Mouse (Mus musculus) cortical plate, adult 2 months (tissue): ENCODE measurements at regions not wholly inside any gene's neighbourhood (a gene's known extent, or its start where the extent isn't known, plus 50 kb on each side); places are given as distances from the start of the nearest gene placed in this dataset.

Source experiments
- H3K27ac ChIP-seq: fragments of 200-500 bp; 2 replicates; pipeline ENCODE4 v1.5.1; 2012; ENCODE audit warnings: low read length, control low read depth, inconsistent platforms; ENCODE audit not compliant: insufficient read depth
- H3K4me1 ChIP-seq: fragments of 200-500 bp; 2 replicates; pipeline ENCODE4 v1.6.1; 2011; ENCODE audit warnings: low read length; ENCODE audit not compliant: control insufficient read depth, insufficient read depth
- H3K4me3 ChIP-seq: fragments of 200-500 bp; 2 replicates; pipeline ENCODE4 v1.5.1; 2011; ENCODE audit warnings: mild to moderate bottlenecking, low read length, control low read depth; ENCODE audit not compliant: insufficient read depth
- CTCF ChIP-seq: fragments of 200-500 bp; IDR thresholded peaks from 2 replicates; pipeline ENCODE4 v1.5.1; 2011; ENCODE audit warnings: mild to moderate bottlenecking, control low read depth, low read length; ENCODE audit not compliant: insufficient read depth; ENCODE audit errors: extremely low read depth
- POLR2A ChIP-seq: fragments of 200-500 bp; IDR thresholded peaks from 2 replicates; pipeline ENCODE4 v1.6.1; 2011; ENCODE audit warnings: mild to moderate bottlenecking, low read length, control low read depth; ENCODE audit not compliant: insufficient read depth; ENCODE audit errors: extremely low read depth

GRCm38 (mm10) chr4:7171637-7172417 lies 1067.0 kb downstream of the Car8 start:
- Histone ChIP-seq H3K4me1 (no peaks in the 10 kb centered on the region), H3K4me3 (no peak overlapping the region), H3K27ac (no peak overlapping the region)
- TF ChIP-seq CTCF (no peak), POLR2A (no peak)

- no peaks in the 10 kb centered on the region for H3K4me1 ChIP-seq
- TF ChIP-seq POLR2A, result no peak
- TF ChIP-seq CTCF, result no peak
- no peak overlapping the region for H3K27ac ChIP-seq
- H3K4me3 ChIP-seq, result no peak overlapping the region
Measured at GRCm38 (mm10) chr4:7161411-7161810, 1077.4 kb downstream of the Car8 start.

- no peaks in the 10 kb centered on the region for H3K4me1 ChIP-seq
- no peak overlapping the region for H3K27ac ChIP-seq
- no peak overlapping the region for H3K4me3 ChIP-seq
- TF ChIP-seq POLR2A (no peak), CTCF (no peak)
Measured at GRCm38 (mm10) chr4:7157883-7158282, 1081.0 kb downstream of the Car8 start.

GRCm38 (mm10) chr4:7154256-7154655 lies 1084.6 kb downstream of the Car8 start:
- H3K4me1 ChIP-seq, result no peaks in the 10 kb centered on the region
- no peak overlapping the region for H3K27ac ChIP-seq
- TF ChIP-seq POLR2A, result no peak
- no peak for TF ChIP-seq CTCF
- H3K4me3 ChIP-seq, result no peak overlapping the region

- no peak overlapping the region for H3K27ac ChIP-seq
- TF ChIP-seq POLR2A, result no peak
- no peak for TF ChIP-seq CTCF
- no peak overlapping the region for H3K4me3 ChIP-seq
- H3K4me1 ChIP-seq, result no peaks in the 10 kb centered on the region
Measured at GRCm38 (mm10) chr4:7153835-7154234, 1085.0 kb downstream of the Car8 start.

- TF ChIP-seq POLR2A (no peak), CTCF (no peak)
- Histone ChIP-seq H3K4me1 (no peaks in the 10 kb centered on the region), H3K27ac (no peak overlapping the region), H3K4me3 (no peak overlapping the region)
Measured at GRCm38 (mm10) chr4:7145756-7146155, 1093.1 kb downstream of the Car8 start.

- Histone ChIP-seq H3K4me1 (no peaks in the 10 kb centered on the region), H3K27ac (no peak overlapping the region), H3K4me3 (no peak overlapping the region)
- no peak for TF ChIP-seq POLR2A
- no peak for TF ChIP-seq CTCF
Measured at GRCm38 (mm10) chr4:7144215-7144614, 1094.6 kb downstream of the Car8 start.

GRCm38 (mm10) chr4:7143676-7144075 lies 1095.2 kb downstream of the Car8 start:
- no peaks in the 10 kb centered on the region for H3K4me1 ChIP-seq
- TF ChIP-seq CTCF (no peak), POLR2A (no peak)
- H3K4me3 ChIP-seq, result no peak overlapping the region
- no peak overlapping the region for H3K27ac ChIP-seq

- Histone ChIP-seq H3K27ac (no peak overlapping the region), H3K4me1 (no peaks in the 10 kb centered on the region), H3K4me3 (no peak overlapping the region)
- TF ChIP-seq POLR2A (no peak), CTCF (no peak)
Measured at GRCm38 (mm10) chr4:7142781-7143180, 1096.1 kb downstream of the Car8 start.

- Histone ChIP-seq H3K27ac (no peak overlapping the region), H3K4me1 (no peaks in the 10 kb centered on the region), H3K4me3 (no peak overlapping the region)
- TF ChIP-seq POLR2A (no peak), CTCF (no peak)
Measured at GRCm38 (mm10) chr4:7112159-7112558, 1126.7 kb downstream of the Car8 start.

GRCm38 (mm10) chr4:7092957-7093356 lies 1145.9 kb downstream of the Car8 start:
- no peaks in the 10 kb centered on the region for H3K4me1 ChIP-seq
- no peak overlapping the region for H3K27ac ChIP-seq
- TF ChIP-seq CTCF (no peak), POLR2A (no peak)
- no peak overlapping the region for H3K4me3 ChIP-seq
